Mouse (Mus musculus): ENCODE measurements around the gene Irf2.

DNA sequence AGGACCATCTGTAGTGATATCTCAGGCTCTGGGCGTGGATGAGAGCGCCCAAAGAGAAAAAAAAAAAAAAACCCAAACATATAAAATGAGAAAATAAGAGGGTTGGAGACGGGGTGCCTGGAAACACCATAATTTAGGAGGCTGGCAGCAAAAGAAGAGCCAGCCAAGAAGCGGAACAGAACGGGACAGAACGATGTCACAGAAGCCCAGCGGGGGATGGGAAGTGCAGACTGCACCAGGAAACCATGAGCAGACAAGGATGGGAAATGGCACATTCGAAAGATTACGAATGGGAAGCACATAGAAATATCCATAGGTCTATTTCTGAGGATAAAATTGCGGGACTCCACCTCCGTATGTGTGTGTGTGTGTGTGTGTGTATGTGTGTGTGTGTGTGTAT, 4.0 kb upstream of the Irf2 start:
- no peak for TF ChIP-seq CTCF (IDR thresholded peaks at IDR 0.05; ENCODE audit: control insufficient read depth, insufficient read depth, insufficient replicate concordance, low read depth, low read length)
- no peak for TF ChIP-seq POLR2A (IDR thresholded peaks at IDR 0.05; ENCODE audit: control insufficient read depth, low read depth, low read length)
